Mouse (Mus musculus) kidney, adult 18-20 months (tissue): ENCODE results near the gene 6430550D23Rik.

Experiments used
- DNase-seq: peaks from one replicate; pipeline ENCODE4 v3.0.0; 2021

6430550D23Rik gene

DNA sequence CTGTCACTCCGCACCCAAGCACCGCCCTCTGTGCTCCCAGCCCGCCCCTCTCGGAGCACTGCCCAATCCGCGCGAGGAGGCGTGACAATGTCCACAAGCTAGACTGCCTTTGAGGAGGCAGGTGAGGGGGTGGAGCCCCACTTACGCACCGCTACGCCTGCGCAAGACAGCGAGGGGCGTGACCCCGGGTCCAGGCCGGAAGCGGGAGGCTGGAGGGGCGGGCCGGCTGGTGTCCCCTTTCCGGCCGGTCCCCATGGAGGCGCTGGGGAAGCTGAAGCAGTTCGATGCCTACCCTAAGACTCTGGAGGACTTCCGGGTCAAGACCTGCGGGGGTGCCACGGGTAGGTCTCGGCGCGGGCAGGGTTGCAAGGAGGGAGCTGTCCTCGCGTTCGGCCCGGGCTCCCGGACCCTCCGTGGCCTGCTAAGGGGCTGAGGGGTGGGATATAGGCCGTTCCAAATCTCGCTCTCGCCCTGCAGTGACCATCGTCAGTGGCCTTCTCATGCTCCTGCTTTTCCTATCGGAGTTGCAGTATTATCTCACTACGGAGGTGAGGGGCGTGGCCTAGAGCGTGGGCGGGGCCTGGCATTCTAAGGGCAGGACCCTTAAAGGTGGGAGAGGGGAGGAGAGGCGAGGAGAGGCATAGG is at the start of gene 6430550D23Rik, which contains the start of gene Ergic3:
Gene 6430550D23Rik, minus strand, starts transcription at position 90 of the 645 bp plus-strand sequence.
Gene Ergic3, plus strand, starts transcription at position 158 of the 645 bp plus-strand sequence.
- peak; percentile 99 for DNase-seq

DNA sequence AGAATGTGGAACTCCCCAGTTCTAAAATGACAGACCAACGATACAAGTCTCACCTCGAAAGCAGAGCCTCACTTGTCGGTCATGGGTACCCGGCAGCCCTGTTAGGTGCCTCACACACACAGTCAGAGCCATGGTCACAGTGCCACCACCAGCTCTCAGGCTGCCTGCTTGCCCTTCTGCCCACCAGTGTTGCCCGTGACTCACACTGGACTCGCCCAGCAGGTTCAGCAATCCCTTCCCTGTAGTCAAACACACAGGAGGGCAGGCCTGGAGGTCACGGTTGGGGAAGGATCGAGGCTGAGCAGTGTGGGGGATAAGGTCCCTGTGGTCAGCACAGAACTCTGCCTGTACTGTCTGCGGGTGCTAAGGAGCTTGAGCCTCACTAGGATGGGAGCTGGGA is 45.0 kb upstream of the 6430550D23Rik start, which contains the start of gene Fer1l4:
Gene Fer1l4, minus strand, starts transcription at position 132 of the 400 bp plus-strand sequence.
- DNase-seq, result no peak

DNA sequence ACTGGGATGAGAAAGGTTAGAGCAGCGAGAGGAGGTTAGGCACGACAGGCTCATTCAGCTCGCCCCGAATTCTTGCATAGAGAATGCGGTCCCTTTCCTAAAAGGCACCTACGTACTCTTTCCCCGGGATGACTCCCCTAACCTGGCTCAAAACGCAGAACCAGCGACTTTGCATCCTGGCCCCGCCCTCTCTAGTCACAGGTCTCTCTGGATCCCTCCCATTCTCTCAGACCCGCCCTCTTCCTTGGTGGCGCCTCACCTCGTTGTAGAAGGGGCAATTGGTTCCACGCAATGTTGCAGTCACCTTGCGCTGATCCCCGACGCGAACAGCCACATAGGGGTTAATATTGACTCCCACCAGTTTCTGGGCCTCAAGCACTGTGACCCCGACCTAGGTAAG is 40.2 kb upstream of the 6430550D23Rik start:
- DNase-seq, result peak; percentile 22

DNA sequence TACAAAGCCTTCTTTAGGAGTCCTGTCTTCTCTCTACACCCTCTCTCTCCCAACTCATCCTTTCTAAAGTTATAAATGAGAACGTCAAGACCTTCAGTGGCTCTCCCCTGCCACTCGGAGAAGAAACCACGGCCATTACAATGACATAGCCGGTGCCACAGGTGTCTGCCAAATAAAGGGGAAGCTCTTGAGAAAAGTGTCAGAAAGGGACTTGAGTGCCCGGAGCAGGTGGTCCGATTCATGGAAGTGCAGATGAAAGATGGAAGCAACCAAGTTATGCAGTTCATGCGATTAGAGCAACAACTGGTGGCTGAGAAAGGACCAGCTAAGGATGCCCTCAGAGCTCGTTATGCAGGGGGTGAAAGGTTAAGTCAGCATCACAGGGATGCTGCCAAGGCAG is 35.1 kb upstream of the 6430550D23Rik start:
- DNase-seq, result no peak

DNA sequence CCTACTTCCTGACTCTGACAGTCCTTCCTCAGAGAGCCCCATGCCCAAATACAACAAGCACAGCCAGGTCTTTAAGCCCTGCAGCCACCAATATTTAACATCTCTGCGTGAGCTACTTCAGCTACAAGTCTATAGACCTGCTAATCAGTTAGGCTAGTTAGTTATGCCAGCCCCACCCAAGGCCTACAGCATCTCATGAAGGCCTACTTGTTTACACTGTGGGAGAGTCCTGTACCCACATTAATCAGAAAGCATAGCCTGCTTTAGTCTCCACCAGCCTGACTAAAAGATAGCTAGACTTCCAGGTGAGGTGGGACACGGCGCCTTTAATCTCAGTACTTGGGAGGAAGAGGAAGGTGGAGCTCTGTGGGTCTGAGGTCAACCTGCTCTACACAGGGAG is 31.6 kb upstream of the 6430550D23Rik start:
- no peak for DNase-seq

DNA sequence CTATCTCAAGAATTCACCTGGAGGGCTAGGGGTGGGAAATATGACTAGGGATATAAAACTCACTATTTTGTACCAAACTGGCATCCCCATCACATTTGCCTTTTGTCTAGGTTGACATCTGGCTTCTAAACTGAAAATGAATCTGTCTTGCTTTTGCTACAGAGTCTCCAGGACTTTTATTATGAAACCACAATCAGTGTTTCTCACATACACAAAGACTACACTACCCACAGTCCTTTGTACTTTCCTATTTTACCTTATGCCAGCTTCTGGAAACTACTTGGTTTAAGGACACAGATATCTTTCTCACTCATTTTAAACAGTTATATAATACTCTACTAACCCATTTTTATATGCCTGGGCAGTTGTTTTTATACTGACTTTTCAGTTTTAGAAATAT is 17.7 kb upstream of the 6430550D23Rik start:
- DNase-seq, result no peak

DNA sequence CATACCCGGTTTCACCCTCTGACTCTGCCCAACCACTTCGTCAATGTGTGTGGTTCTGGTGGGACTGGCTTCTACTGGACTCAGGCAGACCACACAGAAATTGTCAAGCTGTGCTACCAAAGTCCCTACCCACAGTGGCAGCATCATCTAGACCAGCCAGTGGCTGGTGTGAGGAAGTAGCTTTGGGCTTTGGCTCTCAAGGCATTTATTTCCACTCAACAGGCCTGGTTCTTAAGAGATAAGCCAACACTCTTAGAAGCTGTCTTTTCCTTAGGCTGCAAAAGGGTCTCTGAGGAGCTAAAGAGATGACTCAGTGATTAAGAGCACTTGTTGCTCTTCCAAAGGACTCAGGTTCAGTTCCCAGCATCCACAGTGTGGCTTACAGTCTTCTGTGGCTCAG is 14.0 kb upstream of the 6430550D23Rik start:
- no peak for DNase-seq

DNA sequence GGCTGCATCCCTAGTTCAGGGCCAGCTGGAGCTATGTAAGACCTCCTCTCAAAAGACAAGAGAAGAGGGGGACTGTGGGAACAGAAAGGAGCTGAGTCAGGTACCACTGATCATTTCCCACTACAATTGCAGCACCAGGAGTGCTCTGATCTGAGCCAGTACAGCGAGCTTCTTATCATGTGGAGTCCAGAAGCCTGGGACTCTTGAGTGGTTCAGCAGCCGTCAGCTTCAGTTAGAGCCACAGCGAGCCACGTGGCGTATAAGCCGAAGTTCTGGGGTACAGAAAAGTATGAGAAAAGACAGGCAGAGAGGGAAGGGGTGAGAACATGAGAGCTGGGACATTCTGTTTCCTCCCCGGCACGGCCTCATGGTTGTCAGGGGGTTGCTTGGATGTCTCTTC is 13.4 kb upstream of the 6430550D23Rik start:
- DNase-seq, result no peak

DNA sequence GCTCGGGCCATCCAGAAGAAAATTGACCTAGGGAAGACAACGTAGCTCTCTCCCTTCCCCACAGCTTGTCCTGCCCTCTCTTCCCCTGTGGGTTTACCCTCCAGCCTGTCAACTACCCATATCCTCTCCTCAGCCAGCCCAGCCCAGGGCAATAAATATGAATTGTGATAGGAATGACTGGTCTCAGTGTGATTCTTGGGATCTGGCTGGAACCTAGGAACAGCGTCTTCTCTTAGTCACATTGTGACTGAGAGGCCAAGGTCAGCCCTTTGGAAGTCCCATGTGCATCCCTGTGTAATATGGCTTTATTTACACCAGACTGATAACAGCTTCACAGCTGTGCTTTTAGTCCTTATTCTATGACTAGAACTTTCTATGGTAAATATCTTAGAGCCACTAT is 10.3 kb upstream of the 6430550D23Rik start:
- DNase-seq, result no peak

DNA sequence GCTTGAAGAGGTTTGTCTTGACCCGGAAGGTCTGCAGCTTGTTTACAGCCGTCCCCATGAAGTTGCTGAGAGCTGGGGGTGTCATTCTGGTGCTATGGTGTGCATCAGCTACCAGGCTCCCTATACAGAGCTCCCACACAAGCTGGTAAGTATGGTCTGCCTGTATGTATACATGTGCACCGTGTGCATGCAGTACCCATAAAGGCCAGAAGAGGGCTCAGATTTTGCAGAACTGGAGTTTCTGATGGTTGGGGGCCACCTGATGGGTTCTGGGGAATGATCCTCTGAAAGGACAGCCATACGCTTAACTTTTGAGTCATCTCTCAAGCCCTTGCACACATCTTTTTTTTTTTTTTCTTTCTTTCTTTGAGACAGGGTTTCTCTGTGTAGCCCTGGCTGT is 2.4 kb downstream of the 6430550D23Rik start:
- no peak for DNase-seq

DNA sequence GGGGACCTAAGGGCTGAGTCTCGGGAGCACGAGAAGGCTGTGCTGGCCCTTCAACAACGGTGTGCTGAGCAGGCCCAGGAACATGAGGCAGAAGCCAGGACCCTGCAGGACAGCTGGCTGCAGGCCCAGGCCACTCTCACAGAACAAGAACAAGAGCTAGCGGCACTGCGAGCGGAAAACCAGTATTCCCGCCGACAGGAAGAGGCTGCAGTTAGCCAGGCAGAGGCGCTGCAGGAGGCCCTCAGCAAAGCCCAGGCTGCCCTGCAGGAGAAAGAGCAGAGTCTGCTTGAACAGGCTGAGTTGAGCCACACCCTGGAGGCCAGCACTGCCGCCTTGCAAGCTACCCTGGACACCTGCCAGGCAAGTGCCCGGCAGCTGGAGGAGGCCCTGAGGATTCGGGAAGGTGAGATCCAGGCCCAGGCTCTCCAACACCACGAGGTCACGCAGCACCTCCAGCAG is 15.9 kb downstream of the 6430550D23Rik start:
- DNase-seq, result peak; percentile 65

DNA sequence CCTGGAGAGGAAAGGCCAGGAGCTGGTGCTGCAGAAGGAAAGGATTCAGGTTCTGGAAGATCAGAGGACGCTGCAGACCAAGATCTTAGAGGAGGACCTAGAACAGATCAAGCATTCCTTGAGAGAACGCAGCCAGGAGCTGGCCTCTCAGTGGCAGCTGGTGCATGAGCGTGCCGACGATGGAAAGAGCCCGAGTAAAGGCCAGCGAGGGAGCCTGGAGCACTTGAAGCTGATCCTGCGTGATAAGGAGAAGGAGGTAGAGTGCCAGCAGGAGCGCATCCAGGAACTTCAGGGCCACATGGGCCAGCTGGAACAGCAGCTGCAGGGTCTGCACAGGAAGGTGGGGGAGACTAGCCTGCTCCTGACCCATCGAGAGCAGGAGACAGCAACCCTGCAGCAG is 16.6 kb downstream of the 6430550D23Rik start:
- no peak for DNase-seq

DNA sequence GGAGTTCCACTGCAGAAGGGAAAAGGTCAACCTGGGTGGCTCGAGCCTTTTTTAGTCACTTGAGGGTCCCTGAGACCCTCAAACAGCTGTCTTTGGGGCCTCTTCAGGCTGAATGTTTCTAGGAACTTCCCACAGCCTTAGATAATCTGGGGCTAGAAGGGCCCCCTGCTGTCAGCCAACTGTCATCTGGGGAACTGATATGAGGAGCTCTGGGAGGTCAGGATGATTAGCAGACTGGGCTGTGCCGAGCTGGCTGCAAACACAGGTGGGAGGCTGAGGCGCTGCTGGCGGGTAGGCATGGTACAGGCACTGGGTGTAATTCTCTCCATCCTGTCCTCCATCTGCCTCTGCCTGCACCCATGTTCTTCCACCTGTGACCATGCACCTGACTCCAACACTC is 18.7 kb downstream of the 6430550D23Rik start:
- DNase-seq, result no peak

DNA sequence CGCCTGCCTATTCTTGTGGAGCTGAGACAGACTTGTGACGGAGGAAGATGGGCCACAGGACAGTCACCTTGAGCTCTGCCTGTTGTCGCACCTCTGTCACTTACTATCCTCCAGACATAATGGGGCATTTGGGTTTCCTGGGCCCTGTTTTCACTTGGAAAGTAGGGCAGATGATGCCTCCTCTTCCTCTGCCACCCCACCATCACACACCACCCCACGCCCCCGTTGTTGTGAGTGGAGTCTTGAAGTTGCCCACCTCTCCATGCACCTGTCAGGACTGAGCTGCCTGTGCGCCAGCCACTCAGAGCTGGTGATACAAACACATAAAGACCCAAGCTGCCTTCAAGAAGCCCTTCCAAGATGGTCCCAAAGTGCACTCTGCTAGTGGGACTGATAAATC is 20.6 kb downstream of the 6430550D23Rik start:
- DNase-seq, result no peak

DNA sequence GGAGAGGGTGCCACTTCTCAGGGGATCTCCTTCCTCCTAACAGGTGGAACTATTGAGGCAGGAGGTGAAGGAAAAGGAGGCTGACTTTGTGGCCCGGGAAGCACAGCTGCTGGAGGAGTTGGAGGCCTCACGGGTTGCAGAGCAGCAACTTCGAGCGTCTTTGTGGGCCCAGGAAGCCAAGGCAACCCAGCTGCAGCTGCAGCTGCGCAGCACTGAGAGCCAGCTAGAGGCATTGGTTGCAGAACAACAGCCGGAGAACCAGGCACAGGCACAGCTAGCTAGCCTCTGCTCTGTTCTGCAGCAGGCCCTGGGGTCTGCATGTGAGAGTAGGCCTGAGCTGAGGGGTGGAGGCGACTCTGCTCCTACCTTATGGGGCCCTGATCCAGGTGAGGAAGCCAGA is 22.0 kb downstream of the 6430550D23Rik start:
- no peak for DNase-seq

DNA sequence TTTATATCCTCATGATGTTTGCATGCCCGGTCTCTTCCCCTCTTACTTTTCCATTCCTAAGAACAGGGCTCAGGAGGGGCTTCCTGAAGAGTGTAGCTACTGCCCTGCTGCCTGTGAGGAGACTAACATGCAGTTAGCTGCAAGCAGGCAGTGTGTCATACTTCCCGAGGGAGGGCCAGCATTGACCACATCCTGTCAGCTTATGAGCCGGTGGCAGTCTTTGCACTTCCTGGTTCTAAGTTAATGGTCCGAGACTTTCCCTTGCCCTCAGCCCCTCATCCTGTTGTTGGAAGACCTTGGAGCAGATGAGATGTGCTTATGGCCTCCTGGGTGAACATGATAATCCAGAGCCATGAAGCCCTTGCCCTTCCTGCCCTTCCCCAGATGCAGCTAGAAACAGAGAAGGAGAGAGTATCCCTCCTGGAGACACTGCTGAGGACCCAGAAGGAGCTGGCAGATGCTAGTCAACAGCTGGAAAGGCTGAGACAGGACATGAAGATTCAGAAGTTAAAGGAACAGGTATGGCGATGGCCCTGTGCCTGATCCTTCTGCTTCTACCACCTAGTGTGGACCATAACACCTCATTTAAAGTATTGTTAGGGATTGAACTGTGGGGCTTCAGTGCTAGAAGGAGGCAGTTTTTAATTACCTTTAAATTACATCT is 28.3 kb downstream of the 6430550D23Rik start:
- DNase-seq, result peak; percentile 15

DNA sequence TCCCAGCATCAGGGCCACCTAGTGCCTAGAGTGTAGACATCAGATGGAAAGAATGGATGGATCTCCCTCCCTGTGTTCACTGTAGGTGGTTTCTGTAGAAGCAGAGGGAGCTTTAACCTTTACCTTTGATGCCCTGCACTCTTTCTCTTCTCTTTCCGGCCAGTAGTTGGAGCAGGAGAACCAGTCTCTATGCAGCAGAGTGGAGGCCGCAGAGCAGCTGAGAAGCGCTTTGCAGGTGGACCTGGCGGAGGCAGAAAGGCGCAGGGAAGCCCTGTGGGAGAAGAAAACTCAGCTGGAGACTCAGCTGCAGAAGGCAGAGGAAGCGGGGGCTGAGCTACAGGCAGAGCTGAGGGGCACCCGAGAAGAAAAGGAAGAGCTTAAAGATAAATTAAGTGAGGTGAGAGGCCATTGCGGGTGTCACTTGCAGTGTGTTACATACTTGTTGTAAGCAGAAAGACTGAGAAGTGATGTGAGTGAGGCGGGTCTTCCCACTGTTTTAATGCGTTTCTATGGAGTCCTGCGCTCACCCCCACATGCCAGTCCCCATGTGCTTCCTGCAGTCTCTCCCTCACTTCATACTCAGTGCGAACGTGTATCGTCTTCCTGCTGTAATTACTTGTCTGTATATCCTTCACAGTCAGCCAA is 33.6 kb downstream of the 6430550D23Rik start:
- DNase-seq, result no peak

DNA sequence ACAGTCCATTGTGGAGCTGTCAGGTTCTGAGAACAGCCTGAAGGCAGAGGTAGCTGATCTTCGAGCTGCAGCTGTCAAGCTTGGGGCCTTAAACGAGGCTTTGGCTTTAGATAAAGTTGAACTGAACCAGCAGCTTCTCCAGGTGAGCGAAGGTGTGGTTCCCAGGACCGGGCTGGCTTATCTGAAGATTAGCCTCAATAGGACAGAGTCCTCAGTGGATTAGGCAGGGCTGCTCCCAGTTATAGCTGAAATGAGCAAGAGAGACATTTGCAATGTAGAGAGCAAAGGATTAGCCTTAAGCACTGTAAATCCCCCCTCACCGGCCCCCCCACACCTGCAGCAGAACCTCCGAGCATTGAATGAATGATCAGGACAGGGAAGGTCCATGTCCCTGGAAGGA is 34.4 kb downstream of the 6430550D23Rik start:
- no peak for DNase-seq

DNA sequence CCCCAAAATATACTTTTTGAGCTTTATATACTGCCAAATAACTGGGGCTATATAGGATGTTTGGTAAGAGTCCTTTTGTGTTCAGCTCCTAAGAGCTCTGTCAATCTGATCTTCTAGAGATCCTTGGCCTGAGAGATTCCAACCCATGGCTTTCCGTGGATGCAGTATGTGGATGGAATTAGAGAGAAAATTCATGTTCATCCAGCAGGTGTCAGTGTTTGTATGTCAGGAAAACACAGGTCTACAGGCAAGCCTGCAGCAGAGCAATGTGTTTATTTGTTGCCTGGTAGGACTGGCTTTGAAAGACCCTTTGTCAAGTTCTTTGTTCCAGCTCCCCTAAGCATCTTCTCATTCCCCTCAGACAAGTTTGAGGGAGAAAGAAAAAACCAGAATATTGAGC is 44.8 kb downstream of the 6430550D23Rik start:
- DNase-seq, result no peak

DNA sequence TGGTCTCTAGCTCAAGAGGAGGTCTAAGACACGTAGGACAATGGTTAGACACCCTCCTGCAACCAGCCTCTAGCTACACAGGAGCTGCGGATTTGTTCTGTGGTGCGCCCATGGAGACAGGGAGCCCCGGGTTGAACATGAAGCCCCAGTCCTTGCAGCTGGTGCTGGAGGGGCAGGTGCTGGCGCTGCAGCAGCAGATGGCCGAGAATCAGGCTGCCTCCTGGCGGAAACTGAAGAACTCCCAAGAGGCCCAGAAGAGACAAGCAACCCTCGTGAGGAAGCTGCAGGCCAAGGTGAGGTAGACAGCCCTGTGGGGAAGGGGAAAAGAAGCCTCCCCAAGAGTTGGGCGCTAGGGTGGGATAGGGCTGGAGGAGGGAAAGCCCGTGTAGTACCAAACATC is 45.9 kb downstream of the 6430550D23Rik start:
- no peak for DNase-seq

DNA sequence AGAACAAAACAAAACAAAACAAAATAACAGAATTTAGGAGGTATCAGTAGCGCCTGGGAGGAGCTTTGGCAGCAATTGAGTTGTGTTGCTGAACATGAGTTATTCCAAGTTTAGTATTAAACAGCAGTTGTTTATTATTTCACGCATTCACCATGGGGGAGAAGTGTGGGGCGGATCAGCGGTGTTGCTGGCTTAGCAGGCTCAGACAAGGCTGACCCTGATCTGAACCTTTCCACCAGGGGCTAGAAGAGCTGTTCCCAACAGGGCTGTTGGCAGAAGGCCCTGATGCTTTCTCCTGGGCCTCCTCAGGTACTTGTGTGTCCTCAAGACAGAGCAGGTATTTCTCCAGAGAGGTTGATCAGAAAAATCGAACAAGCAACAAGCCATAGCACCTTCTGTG is 47.8 kb downstream of the 6430550D23Rik start:
- DNase-seq, result peak; percentile 27

DNA sequence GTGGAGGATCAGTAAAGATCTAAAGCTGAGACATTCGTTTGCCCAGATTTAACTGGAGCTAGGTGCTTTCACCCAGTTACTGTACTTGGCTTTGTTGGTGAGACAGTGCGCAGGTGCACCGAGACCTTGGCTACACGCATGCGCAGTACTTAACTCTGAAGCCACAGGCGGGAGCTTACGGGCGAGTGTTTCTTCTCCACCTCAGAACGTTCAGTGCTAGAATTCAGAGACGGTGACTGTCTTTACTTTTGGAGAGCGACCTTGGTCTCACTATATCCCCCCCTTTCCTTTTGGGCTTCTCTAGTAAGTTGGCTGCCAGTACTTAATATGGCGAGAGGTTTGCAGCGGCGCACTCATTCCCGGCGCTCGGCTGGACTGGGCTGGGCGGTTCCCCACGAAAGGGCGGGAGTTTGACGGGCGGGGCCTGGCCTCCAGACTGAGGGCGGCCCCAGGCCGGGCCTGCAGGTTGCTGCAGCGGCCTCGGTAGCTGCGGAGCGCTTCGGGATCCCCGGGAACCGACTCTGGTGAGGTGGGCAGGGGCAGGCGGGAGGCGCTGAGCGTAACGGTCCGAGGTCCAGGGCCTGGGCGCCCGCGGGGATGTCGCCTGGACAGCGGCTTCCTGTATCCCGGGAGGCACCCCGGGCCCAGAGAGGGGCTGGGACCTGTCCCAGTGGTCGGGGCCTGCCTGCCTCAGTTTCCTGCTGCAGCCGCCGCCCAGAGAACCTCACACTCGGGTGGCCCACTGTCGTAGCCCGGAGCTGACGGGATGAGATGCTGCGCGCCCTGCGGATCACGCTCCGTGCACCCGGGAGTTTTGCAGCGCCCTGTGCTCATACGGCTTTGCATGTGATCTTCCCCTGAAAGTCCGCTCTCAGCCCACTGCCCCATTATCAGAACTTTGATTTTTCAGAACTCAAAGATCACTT is 51.4 kb downstream of the 6430550D23Rik start, which contains the start of gene Cep250:
Gene Cep250, plus strand, starts transcription at position 325 of the 926 bp plus-strand sequence.
- DNase-seq, result peak; percentile 92

DNA sequence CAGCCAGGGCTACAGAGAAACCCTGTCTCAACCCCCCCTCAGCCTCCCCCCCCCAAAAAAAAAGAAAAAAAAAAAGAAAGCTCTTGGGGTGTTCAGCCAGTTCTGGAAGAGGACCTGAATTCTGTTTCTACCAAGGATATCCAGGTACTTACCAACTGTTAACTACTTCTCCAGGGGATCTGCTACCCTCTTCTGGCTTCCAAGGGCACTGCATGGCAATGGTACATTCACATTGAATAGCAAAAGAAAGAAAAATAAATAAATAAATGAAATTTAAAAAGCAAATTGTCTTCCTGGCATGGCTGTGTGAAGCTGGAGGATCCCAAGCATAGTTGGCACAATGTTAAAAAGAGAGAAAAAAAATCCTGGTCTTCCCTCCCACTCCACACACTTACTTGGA is 55.8 kb downstream of the 6430550D23Rik start:
- peak; percentile 80 for DNase-seq
